Mouse (Mus musculus) gastrocnemius, postnatal 25 days (tissue): ENCODE results near the gene Dusp1. TPM values are rescaled to one million over a fixed set of nuclear protein-coding genes. Genes with fewer than 3 reads are reported as not detected.

Experiments
- DNase-seq: peaks from one replicate; pipeline ENCODE4 v3.0.0; 2022
- microRNA-seq, 2 experiments: library from miRNA; unstranded; fragments of <30 nt; microRNA quantifications; one replicate each; pipeline ENCODE4 v1.2.0; 2021; ENCODE audit warnings: borderline replicate concordance in 2 of 2
- total RNA-seq, 2 experiments: library from RNA; stranded (reverse); gene quantifications; 1 replicate in 1 of 2; 2 replicates in 1 of 2; pipeline ENCODE4 v1.2.3; 2021

Dusp1 gene
- total RNA-seq, 2 experiments from 2014 or later = 49.2 to 82.2 TPM

- no peak for DNase-seq
These were observed 97.9 kb downstream of the Dusp1 start for GRCm38 (mm10) chr17:26463984-26464383.

DNA sequence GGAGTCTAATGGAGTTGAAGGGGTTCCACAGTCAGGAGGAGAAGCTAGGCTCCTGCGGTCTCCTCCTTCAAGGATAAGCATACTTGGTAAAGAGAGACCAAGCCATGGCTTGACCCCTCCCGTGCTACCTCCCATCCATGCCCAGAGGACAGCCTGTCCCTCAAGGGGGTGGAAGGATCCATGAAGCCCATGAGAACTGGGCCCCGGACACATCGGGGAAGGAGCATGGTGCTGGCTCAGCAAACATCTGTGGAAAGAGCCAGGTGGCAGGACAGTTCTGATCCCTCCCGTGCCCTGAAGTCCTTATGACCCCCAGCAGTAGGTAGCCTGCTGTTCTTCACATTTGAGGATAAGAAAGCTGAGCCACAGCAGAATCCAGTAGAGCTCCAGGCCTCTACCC is 98.5 kb downstream of the Dusp1 start:
- DNase-seq = no peak

DNA sequence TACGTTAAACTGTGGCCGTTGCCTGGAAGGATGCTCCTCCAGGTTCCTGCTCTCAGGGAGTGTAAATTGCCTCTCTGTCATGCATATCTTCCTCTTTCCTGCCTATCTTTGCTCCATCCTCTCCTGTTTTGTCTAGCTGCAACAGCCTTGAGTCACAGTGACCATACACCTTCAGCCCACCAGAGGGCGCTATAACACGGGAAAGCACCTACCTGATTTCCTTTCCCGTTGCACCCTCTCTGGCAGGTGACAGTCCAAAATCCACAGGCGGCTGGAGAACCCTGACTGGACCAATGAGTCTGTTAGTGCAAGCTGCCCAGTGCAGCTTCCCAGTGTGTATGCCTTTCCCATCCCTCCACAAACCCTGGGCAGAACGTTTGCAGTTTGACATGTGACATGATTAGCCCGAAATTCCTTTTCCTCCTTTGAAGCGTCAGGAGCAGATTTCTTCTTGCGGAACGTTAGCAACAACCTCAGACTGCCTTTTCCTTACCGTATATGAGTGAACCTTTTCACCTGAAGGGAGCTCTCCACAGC is 99.2 kb downstream of the Dusp1 start:
- DNase-seq = peak; percentile 47

- no peak for DNase-seq
These were observed 103.9 kb downstream of the Dusp1 start for GRCm38 (mm10) chr17:26458049-26458448.

GRCm38 (mm10) chr17:26457506-26457905 is 104.4 kb downstream of the Dusp1 start:
- DNase-seq = no peak

Small RNA genes lying within 50 kb of the gene (microRNA-seq; reads per million reads assigned to microRNA genes)
- gene Gm22420 = 0 reads per million in 2 experiments

Other genes starting within 250 kb of the Dusp1 start
- 1 to 10 TPM; 2.6 to 4.1 TPM for gene Neurl1b, start 147.3 kb downstream of the Dusp1 start, total RNA-seq
- gene Ergic1, start 639 bp downstream of the Dusp1 start, total RNA-seq = 10 to 100 TPM; 52.0 to 61.0 TPM
- gene Atp6v0e, start 101.1 kb upstream of the Dusp1 start, total RNA-seq = 10 to 100 TPM; 29.7 to 43.1 TPM
- gene Crebrf, start 153.5 kb upstream of the Dusp1 start, total RNA-seq = 10 to 100 TPM; 21.7 to 24.0 TPM
- gene Bnip1, start 218.9 kb upstream of the Dusp1 start, total RNA-seq = 10 to 100 TPM; 20.6 to 23.7 TPM